Mouse (Mus musculus): ENCODE measurements around the gene Rasgrp3. TPM values are rescaled to one million over a fixed set of nuclear protein-coding genes. Genes with fewer than 3 reads are reported as not detected.
"Not testable (repeated sequence)": the region's sequence is repeated elsewhere in the genome, so short reads cannot be mapped to it uniquely, and the experiment has no call there.

Gene Rasgrp3
- polyA plus RNA-seq, 1 experiment = 15.6 TPM

DNA sequence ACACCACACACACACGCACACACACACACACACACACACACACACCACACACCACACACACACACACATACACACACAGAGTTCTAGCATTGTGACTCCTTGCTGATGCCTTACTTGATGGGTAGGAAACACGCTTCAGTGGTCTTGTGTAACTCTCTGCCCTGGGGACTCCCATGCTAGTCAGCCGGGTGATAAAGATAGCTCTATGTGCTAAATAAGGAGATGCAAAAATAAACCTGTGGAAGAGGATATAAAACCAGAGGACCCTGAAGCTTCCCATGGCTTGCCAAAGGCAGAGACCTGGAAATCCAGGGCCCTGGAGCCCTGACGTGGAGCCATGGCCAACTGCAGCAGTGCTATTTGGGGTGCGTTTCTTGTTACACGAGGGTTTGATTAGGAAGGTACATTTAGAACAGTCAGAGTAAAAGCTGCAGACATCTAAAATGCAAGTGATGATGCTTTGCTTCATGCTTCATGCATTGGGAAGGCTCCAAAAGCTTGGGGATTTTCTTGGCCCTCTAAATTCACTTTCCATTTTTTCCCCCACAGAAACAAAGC is 7.4 kb downstream of the Rasgrp3 start:
- peak; percentile 15 to 31 for DNase-seq
- H3K4me3 ChIP-seq (replicated peaks; ENCODE audit: insufficient read depth, low read depth, low read length) = no peak overlapping the region
- H3K27ac ChIP-seq (ENCODE audit: insufficient read depth, low read length) = no peak overlapping the region
- no peaks in the 10 kb centered on the region for H3K27me3 ChIP-seq (ENCODE audit: control insufficient read depth, insufficient read depth, low read length)
- TF ChIP-seq CTCF (IDR thresholded peaks at IDR 0.05; ENCODE audit: borderline replicate concordance, insufficient read depth, low read depth, low read length) = no peak
- no peak for TF ChIP-seq POLR2A (IDR thresholded peaks at IDR 0.05; ENCODE audit: borderline replicate concordance, insufficient read depth, low read length)
- WGBS = 29% methylated on average over 6 of the region's 6 CpGs
- peaks cover 7% of the 10 kb centered on the region for H3K4me1 ChIP-seq (ENCODE audit: control insufficient read depth, insufficient read depth, low read length)

DNA sequence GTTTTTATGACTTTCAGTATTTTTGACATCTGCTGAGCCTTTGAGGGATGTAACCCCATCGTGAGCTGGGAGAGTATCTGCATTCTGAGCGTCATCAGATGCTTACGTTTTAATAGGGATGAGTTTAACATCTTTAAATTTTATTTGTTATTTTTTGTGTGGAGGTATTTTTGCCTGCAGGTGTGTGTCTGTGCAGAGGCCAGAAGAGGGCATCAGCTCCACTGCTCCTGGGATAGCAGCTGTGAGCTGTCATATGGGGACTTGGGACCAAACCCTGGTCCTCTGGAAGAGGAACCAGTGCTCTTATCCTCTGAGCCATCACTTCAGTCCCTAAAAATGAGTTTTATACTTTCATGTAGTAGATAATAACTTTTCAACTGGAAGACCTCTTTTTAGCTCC is 12.6 kb downstream of the Rasgrp3 start:
- no peak overlapping the region for H3K4me3 ChIP-seq (replicated peaks; ENCODE audit: insufficient read depth, low read depth, low read length)
- 92% methylated on average over 3 of the region's 3 CpGs for WGBS
- H3K27me3 ChIP-seq (ENCODE audit: control insufficient read depth, insufficient read depth, low read length) = no peaks in the 10 kb centered on the region
- DNase-seq = no peak
- H3K4me1 ChIP-seq (ENCODE audit: control insufficient read depth, insufficient read depth, low read length) = peaks cover 2% of the 10 kb centered on the region; the same call in 1 of the 2 replicates
- TF ChIP-seq CTCF (IDR thresholded peaks at IDR 0.05; ENCODE audit: borderline replicate concordance, insufficient read depth, low read depth, low read length) (no peak), POLR2A (IDR thresholded peaks at IDR 0.05; ENCODE audit: borderline replicate concordance, insufficient read depth, low read length) (no peak)
- H3K27ac ChIP-seq (ENCODE audit: insufficient read depth, low read length) = no peak overlapping the region

DNA sequence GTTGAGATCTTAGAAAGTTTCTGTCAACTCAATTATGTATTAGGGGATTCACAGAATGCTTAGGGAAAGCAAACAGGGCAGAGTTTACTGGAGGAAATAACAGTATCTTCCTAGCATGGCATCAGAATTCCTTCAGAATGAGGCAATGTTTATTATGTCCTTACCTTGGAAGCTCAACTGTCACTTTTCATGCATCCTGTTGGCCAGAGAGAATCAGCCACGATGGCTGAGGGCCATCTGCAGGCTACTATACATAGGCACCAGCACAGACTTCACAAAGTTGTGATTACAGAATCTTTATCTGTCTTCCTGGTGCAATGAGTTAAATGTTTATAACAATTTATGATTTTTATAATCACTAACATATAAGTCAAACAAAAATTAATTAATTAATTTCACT is 13.3 kb downstream of the Rasgrp3 start:
- no peak for TF ChIP-seq POLR2A (IDR thresholded peaks at IDR 0.05; ENCODE audit: borderline replicate concordance, insufficient read depth, low read length)
- TF ChIP-seq CTCF (IDR thresholded peaks at IDR 0.05; ENCODE audit: borderline replicate concordance, insufficient read depth, low read depth, low read length) = no peak
- no peak for DNase-seq
- Histone ChIP-seq H3K27ac (ENCODE audit: insufficient read depth, low read length) (no peak overlapping the region), H3K4me1 (ENCODE audit: control insufficient read depth, insufficient read depth, low read length) (no peaks in the 10 kb centered on the region), H3K27me3 (ENCODE audit: control insufficient read depth, insufficient read depth, low read length) (no peaks in the 10 kb centered on the region), H3K4me3 (replicated peaks; ENCODE audit: insufficient read depth, low read depth, low read length) (no peak overlapping the region)
- 60% methylated on average over 1 of the region's 1 CpGs for WGBS

DNA sequence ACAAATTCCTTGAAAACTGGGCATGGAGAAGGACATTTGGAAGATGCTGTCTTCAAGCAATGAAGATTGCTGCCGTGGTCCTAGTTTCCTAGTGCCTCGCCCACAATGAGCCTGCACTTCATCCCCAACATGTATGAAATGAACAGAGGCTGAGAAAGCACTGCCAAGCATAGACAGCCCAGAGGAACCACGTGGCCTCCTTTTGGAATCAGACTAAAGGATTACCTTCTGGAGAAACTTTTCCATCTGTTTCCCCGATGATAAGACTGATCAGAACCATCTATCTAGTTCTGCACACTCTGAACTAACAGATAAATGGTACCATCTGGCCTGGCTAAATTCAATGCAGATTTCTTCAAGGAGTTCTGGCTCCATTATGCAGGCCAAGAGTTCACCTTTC is 16.6 kb downstream of the Rasgrp3 start:
- no peak for TF ChIP-seq CTCF (IDR thresholded peaks at IDR 0.05; ENCODE audit: borderline replicate concordance, insufficient read depth, low read depth, low read length)
- no peak for TF ChIP-seq POLR2A (IDR thresholded peaks at IDR 0.05; ENCODE audit: borderline replicate concordance, insufficient read depth, low read length)
- Histone ChIP-seq H3K4me3 (replicated peaks; ENCODE audit: insufficient read depth, low read depth, low read length) (no peak overlapping the region), H3K27ac (ENCODE audit: insufficient read depth, low read length) (no peak overlapping the region), H3K4me1 (ENCODE audit: control insufficient read depth, insufficient read depth, low read length) (no peaks in the 10 kb centered on the region), H3K27me3 (ENCODE audit: control insufficient read depth, insufficient read depth, low read length) (no peaks in the 10 kb centered on the region)
- no peak for DNase-seq
- 79% methylated on average over 4 of the region's 4 CpGs for WGBS

DNA sequence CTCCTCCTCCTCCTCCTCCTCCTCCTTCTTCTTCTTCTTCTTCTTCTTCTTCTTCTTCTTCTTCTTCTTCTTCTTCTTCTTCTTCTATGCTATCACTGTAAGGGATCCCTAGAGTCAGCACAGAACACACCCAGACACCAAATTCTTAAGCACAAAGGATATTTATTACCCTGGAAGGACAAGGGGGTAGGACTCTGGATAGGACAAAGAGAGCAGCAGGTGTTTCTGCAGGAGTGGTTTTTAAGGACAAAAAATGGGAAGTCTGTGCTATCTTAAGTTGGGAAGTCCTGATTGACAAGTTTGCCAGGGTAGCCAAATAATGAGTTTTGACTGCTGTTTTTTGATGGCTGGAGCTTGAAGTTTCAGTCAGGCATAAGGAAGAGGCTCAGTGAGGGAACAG is 17.9 kb downstream of the Rasgrp3 start:
- no peak for DNase-seq
- Histone ChIP-seq H3K4me3 (replicated peaks; ENCODE audit: insufficient read depth, low read depth, low read length) (no peak overlapping the region), H3K27me3 (ENCODE audit: control insufficient read depth, insufficient read depth, low read length) (no peaks in the 10 kb centered on the region), H3K4me1 (ENCODE audit: control insufficient read depth, insufficient read depth, low read length) (no peaks in the 10 kb centered on the region), H3K27ac (ENCODE audit: insufficient read depth, low read length) (no peak overlapping the region)
- TF ChIP-seq CTCF (IDR thresholded peaks at IDR 0.05; ENCODE audit: borderline replicate concordance, insufficient read depth, low read depth, low read length) (no peak), POLR2A (IDR thresholded peaks at IDR 0.05; ENCODE audit: borderline replicate concordance, insufficient read depth, low read length) (no peak)

DNA sequence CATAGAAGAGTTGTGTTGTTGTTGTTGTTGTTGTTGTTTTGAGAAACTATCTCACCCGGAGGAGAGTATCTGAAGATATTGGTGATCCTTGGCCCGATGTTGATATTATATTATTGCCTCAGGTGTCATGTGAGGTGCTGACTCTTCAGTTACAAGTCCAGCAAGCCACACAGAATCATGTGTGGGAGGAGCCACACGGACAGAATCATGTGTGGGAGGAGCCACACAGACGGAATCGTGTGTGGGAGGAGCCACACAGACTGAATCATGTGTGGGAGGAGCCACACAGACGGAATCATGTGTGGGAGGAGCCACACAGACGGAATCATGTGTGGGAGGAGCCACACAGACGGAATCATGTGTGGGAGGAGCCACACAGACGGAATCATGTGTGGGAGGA is 20.4 kb downstream of the Rasgrp3 start:
- 86% methylated on average over 9 of the region's 9 CpGs for WGBS
- not testable (repeated sequence) for DNase-seq

DNA sequence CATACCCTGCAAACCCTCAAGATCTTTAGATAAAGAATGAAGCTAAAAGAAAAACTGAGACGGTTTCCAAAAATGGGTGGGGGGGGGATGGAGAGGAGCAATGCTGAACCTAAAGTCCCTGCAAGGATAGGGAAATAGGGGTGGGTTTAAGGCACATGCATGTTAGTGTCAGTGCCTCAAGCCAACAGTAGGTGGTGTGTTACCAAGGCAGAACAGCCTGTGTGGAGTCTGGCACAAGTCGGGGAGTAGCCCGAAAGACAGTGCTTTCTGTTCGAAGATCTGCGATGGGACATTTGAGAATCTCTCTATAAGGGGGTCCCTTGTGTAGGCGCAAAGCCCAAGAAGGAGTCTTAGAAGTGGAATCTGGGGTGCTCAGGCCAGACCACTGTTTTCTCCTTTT is 24.9 kb downstream of the Rasgrp3 start:
- no peak for TF ChIP-seq CTCF (IDR thresholded peaks at IDR 0.05; ENCODE audit: borderline replicate concordance, insufficient read depth, low read depth, low read length)
- no peak for TF ChIP-seq POLR2A (IDR thresholded peaks at IDR 0.05; ENCODE audit: borderline replicate concordance, insufficient read depth, low read length)
- H3K4me1 ChIP-seq (ENCODE audit: control insufficient read depth, insufficient read depth, low read length) = peaks cover 4% of the 10 kb centered on the region; the same call in 1 of the 2 replicates
- 76% methylated on average over 6 of the region's 6 CpGs for WGBS
- no peak for DNase-seq
- H3K27me3 ChIP-seq (ENCODE audit: control insufficient read depth, insufficient read depth, low read length) = no peaks in the 10 kb centered on the region
- 0 out of 2 replicates have a peak overlapping the region, but pooled peaks have one; percentile 21 for H3K27ac ChIP-seq (ENCODE audit: insufficient read depth, low read length)
- no peak overlapping the region for H3K4me3 ChIP-seq (replicated peaks; ENCODE audit: insufficient read depth, low read depth, low read length)

More for the DNA sequence above, 20.4 kb downstream of the Rasgrp3 start:
- H3K27ac ChIP-seq (ENCODE audit: insufficient read depth, low read length); H3K4me3 ChIP-seq (replicated peaks; ENCODE audit: insufficient read depth, low read depth, low read length); H3K4me1 ChIP-seq (ENCODE audit: control insufficient read depth, insufficient read depth, low read length); H3K27me3 ChIP-seq (ENCODE audit: control insufficient read depth, insufficient read depth, low read length): not testable (repeated sequence)

DNA sequence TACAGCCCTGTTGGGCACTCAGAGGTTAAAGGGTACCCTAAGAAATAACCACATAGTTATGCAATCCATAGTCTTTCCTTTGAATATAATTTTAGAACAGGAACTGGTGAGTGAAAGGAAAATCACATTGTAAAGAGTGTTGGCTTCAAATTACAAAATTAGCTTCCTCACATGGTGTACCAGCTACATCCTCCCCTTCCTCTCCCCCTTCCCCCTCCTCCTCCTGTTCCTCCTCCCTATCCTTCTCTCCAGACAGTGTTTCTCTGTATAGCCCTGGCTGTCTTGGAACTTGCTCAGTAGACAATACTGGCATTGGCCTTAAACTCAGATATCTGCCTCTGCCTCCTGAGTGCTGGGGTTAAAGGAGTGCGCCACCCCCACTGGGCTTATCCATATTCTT is 26.1 kb downstream of the Rasgrp3 start:
- DNase-seq = no peak
- Histone ChIP-seq H3K27ac (ENCODE audit: insufficient read depth, low read length) (no peak overlapping the region), H3K4me3 (replicated peaks; ENCODE audit: insufficient read depth, low read depth, low read length) (no peak overlapping the region), H3K4me1 (ENCODE audit: control insufficient read depth, insufficient read depth, low read length) (peaks cover 4% of the 10 kb centered on the region; the same call in 1 of the 2 replicates), H3K27me3 (ENCODE audit: control insufficient read depth, insufficient read depth, low read length) (no peaks in the 10 kb centered on the region)
- TF ChIP-seq CTCF (IDR thresholded peaks at IDR 0.05; ENCODE audit: borderline replicate concordance, insufficient read depth, low read depth, low read length) = no peak
- no peak for TF ChIP-seq POLR2A (IDR thresholded peaks at IDR 0.05; ENCODE audit: borderline replicate concordance, insufficient read depth, low read length)
- WGBS = 98% methylated on average over 1 of the region's 1 CpGs

DNA sequence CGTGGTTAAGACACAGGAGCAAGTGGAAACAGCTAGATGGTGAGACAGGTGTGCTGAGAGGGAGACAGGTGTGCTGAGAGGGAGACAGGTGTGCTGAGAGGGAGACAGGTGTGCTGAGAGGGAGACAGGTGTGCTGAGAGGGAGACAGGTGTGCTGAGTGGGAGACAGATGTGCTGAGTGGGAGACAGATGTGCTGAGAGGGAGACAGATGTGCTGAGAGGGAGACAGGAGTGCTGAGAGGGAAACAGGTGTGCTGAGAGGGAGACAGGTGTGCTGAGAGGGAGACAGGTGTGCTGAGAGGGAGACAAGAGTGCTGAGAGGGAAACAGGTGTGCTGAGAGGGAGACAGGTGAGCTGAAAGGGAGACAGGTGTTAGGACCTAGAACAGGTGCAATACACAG is 27.5 kb downstream of the Rasgrp3 start:
- not testable (repeated sequence) for H3K27ac ChIP-seq (ENCODE audit: insufficient read depth, low read length); H3K27me3 ChIP-seq (ENCODE audit: control insufficient read depth, insufficient read depth, low read length); H3K4me3 ChIP-seq (replicated peaks; ENCODE audit: insufficient read depth, low read depth, low read length); DNase-seq; H3K4me1 ChIP-seq (ENCODE audit: control insufficient read depth, insufficient read depth, low read length)
- WGBS = 92% methylated on average over 1 of the region's 1 CpGs
